Mouse (Mus musculus): ENCODE measurements around the gene Actn1. TPM values are rescaled to one million over a fixed set of nuclear protein-coding genes. Genes with fewer than 3 reads are reported as not detected.
A peak's percentile ranks its signal among the peaks of the same experiment; 100 is the strongest.

The Actn1 gene
- polyA plus RNA-seq, 1 experiment from 2014 or later: 7.9 TPM

DNA sequence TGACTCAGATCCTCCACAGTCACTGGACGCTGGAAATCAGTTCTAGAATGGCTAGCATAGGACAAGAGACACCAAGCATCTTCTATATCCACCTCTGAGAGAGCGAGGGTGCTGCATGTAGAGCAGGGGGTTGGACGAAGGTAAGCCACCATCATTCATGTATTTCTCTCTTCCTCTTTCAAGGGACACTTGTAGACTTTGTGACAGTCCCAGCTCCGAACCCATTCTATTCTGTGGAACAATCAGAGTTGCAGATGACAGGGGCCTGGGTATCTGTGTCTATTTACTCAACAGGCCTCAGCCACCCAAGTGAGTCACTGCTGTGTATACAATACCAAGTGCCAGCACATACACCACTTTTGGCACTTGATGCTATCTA, 27.3 kb downstream of the Actn1 start:
- H3K27me3 ChIP-seq (ENCODE audit: control insufficient read depth, insufficient read depth, low read length): no peaks in the 10 kb centered on the region
- H3K36me3 ChIP-seq (ENCODE audit: control insufficient read depth, insufficient read depth, low read length): no peaks in the 10 kb centered on the region
- H3K9ac ChIP-seq (replicated peaks; ENCODE audit: low read length): no peak overlapping the region
- no peak overlapping the region for H3K4me2 ChIP-seq (ENCODE audit: low read length)
- ATAC-seq (ENCODE audit: low FRiP score, low TSS enrichment) (no peak), DNase-seq (no peak)
- H3K4me3 ChIP-seq (replicated peaks; ENCODE audit: low read depth, low read length): no peak overlapping the region
- WGBS: 91% methylated on average over 4 of the region's 4 CpGs
- H3K4me1 ChIP-seq (ENCODE audit: control insufficient read depth, insufficient read depth, low read length): peaks cover 15% of the 10 kb centered on the region; the same call in 1 of the 2 replicates
- H3K9me3 ChIP-seq (ENCODE audit: control insufficient read depth, low read length): no peaks in the 10 kb centered on the region
- H3K27ac ChIP-seq (replicated peaks; ENCODE audit: low read depth, low read length): no peak overlapping the region

DNA sequence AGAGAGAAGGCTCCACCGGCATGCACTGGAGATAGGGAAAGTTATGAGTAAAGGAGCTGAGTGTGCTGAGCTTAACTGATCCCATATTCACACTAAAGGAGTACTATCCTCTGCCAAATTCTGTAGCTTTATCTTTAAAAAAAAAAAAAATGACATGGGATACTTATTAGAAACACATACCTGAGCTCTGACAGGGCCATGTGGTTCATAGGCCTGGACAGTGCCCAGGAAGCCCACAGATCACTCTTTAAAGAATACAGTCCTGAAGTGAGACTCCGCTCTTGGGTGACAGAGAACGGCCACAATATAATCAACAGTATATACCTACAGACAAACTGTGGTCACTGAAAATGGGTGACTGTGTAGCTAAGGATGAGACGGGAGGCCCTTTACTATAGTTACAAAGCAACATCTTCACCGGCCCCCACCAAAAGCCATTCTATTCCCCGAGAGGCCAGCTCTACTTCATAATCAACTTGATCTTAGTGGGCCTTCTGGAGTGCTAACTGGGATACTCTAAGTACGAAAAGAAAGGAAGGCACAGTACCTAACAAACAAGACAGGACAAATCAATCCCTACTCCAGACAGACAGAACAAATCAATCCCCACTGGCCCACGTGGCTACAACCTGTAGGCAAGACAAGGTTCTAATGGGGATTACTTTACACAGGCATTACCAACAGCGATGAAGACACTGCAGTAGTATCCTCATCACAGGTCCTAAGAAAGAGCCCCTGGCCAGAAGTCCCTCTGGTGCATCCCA, 27.9 kb downstream of the Actn1 start:
- peaks cover 15% of the 10 kb centered on the region; the same call in 1 of the 2 replicates for H3K4me1 ChIP-seq (ENCODE audit: control insufficient read depth, insufficient read depth, low read length)
- 89% methylated on average over 9 of the region's 9 CpGs for WGBS
- no peak overlapping the region for H3K4me2 ChIP-seq (ENCODE audit: low read length)
- no peak overlapping the region for H3K27ac ChIP-seq (replicated peaks; ENCODE audit: low read depth, low read length)
- no peak overlapping the region for H3K9ac ChIP-seq (replicated peaks; ENCODE audit: low read length)
- H3K27me3 ChIP-seq (ENCODE audit: control insufficient read depth, insufficient read depth, low read length): no peaks in the 10 kb centered on the region
- no peak overlapping the region for H3K4me3 ChIP-seq (replicated peaks; ENCODE audit: low read depth, low read length)
- no peaks in the 10 kb centered on the region for H3K36me3 ChIP-seq (ENCODE audit: control insufficient read depth, insufficient read depth, low read length)
- no peak for ATAC-seq (ENCODE audit: low FRiP score, low TSS enrichment)
- no peaks in the 10 kb centered on the region for H3K9me3 ChIP-seq (ENCODE audit: control insufficient read depth, low read length)
- DNase-seq: no peak

DNA sequence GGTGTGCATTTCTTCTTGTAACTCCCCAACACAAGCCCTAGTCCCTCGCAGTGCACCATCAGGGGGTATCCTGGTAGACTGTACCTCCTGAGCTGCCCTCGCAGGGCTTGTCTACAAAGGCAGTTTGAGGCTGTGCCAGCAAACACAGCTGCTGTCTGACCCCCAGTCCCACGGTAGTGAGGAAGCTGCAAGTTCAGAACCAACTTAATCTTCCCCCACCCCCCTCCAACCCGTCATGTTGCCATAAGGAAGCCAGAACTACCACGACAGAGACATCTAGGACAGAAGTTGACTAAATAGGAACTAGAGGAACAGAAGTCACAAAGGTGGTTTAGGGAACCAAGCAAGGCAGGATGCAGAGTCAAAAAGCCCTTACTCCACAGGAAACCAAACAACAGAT, 28.9 kb downstream of the Actn1 start:
- no peak for DNase-seq

DNA sequence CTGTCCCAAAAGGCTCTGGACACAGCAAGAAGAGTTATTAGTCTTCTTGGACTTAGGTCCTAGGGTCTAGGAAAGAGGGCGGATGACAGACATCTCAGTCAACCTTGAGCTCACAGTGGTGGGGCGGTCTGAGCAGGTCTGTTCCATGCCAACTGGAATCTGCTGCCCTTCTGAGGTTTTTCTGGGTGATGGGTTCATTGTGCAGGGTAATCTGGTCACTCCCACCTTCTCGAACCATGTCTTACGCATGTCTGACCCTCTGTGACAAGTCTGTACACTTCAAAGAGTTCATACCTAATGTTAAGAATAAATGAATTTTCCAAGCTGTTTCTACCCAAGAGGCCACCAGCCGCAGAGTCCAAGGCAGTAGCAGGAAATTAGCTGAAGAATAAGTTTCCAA, 29.3 kb downstream of the Actn1 start:
- no peaks in the 10 kb centered on the region for H3K9me3 ChIP-seq (ENCODE audit: control insufficient read depth, low read length)
- no peaks in the 10 kb centered on the region for H3K36me3 ChIP-seq (ENCODE audit: control insufficient read depth, insufficient read depth, low read length)
- DNase-seq (no peak), ATAC-seq (ENCODE audit: low FRiP score, low TSS enrichment) (no peak)
- H3K9ac ChIP-seq (replicated peaks; ENCODE audit: low read length): no peak overlapping the region
- no peak overlapping the region for H3K4me3 ChIP-seq (replicated peaks; ENCODE audit: low read depth, low read length)
- WGBS: 62% methylated on average over 5 of the region's 5 CpGs
- H3K27me3 ChIP-seq (ENCODE audit: control insufficient read depth, insufficient read depth, low read length): no peaks in the 10 kb centered on the region
- H3K4me2 ChIP-seq (ENCODE audit: low read length): no peak overlapping the region
- peaks cover 15% of the 10 kb centered on the region; the same call in 1 of the 2 replicates for H3K4me1 ChIP-seq (ENCODE audit: control insufficient read depth, insufficient read depth, low read length)
- H3K27ac ChIP-seq (replicated peaks; ENCODE audit: low read depth, low read length): peak overlapping the region; percentile 58; the same call in 1 of the 2 replicates

More for the DNA sequence above, 28.9 kb downstream of the Actn1 start:
- no peak overlapping the region for H3K4me2 ChIP-seq (ENCODE audit: low read length)
- H3K27me3 ChIP-seq (ENCODE audit: control insufficient read depth, insufficient read depth, low read length): no peaks in the 10 kb centered on the region
- peaks cover 15% of the 10 kb centered on the region; the same call in 1 of the 2 replicates for H3K4me1 ChIP-seq (ENCODE audit: control insufficient read depth, insufficient read depth, low read length)
- no peak overlapping the region for H3K9ac ChIP-seq (replicated peaks; ENCODE audit: low read length)
- 40% methylated on average over 5 of the region's 5 CpGs for WGBS
- no peaks in the 10 kb centered on the region for H3K36me3 ChIP-seq (ENCODE audit: control insufficient read depth, insufficient read depth, low read length)
- H3K4me3 ChIP-seq (replicated peaks; ENCODE audit: low read depth, low read length): no peak overlapping the region
- H3K9me3 ChIP-seq (ENCODE audit: control insufficient read depth, low read length): no peaks in the 10 kb centered on the region
- ATAC-seq (ENCODE audit: low FRiP score, low TSS enrichment): no peak
- H3K27ac ChIP-seq (replicated peaks; ENCODE audit: low read depth, low read length): no peak overlapping the region; the same call in 1 of the 2 replicates

DNA sequence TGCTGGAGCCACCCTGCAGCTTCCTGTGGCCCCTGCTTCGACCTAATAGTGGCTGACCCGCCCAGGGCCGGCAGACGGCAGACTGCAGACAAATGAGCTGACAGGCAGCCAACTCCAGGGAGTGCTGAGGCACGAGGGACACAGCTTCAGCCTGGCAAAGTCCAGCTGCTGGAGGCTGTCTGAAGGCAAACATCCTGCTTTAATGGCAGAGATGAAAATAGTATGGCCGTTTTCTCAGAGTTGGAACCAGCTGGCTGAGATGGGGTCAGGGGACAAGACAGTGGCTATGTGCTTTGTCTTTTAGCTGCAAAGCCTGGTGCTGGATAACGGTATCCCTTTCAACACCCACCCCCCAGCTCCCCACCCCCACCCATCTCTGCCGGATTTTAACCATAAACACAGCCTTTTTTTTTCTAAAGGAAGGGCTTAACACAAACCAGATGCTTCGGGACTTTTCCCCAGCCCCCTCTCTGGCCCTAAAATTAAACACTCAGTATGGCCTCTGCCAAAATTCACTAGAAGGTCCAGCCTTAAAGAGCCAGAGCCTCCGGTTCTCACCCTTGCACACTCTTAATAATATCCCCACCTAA, 30.0 kb downstream of the Actn1 start:
- H3K4me2 ChIP-seq (ENCODE audit: low read length): peak overlapping the region; percentile 21

DNA sequence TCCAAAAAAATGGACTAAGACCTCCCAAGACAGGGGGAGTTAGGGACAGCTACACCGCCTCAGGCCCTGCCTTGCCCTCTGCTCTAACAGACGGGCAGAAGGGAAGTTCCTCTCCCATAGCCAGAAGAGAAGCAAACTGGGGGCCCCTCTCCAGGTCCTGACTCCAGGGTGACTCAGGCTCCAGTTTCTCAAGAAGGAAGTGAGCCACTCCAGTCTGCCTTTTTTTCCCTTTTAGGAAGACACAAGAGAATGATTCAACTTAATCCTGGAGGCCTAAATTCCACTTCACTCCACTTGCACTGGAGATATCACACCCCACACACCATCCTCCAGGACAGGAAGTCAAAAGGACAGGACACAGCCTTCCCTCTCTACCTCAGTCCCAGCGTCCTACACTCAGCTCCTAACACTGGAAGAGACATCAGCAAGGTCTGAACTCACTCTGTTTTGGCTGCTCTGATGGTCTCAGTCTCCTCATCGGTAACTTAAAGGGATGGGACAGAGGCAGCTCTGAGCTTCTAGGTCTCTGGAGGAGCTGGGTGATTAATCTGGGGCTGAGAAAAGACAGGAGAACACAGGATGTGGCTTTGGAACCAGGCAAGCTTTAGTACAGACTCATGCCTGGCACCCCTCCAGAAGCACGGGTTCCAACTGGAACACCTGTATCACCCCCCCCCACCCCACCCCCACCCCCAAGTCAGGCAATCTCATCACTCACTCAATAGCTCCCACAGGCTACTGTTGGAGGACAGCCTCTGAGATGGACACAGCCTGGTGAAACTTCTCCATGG, 31.0 kb downstream of the Actn1 start:
- no peaks in the 10 kb centered on the region for H3K27me3 ChIP-seq (ENCODE audit: control insufficient read depth, insufficient read depth, low read length)
- H3K27ac ChIP-seq (replicated peaks; ENCODE audit: low read depth, low read length): peak overlapping the region; percentile 58
- no peak for ATAC-seq (ENCODE audit: low FRiP score, low TSS enrichment)
- H3K4me1 ChIP-seq (ENCODE audit: control insufficient read depth, insufficient read depth, low read length): peaks cover 15% of the 10 kb centered on the region; the same call in 1 of the 2 replicates
- no peak overlapping the region for H3K4me3 ChIP-seq (replicated peaks; ENCODE audit: low read depth, low read length)
- no peaks in the 10 kb centered on the region for H3K9me3 ChIP-seq (ENCODE audit: control insufficient read depth, low read length)
- 72% methylated on average over 5 of the region's 5 CpGs for WGBS
- no peak for DNase-seq
- H3K36me3 ChIP-seq (ENCODE audit: control insufficient read depth, insufficient read depth, low read length): no peaks in the 10 kb centered on the region
- H3K9ac ChIP-seq (replicated peaks; ENCODE audit: low read length): no peak overlapping the region
- H3K4me2 ChIP-seq (ENCODE audit: low read length): no peak overlapping the region

More for the DNA sequence above, 30.0 kb downstream of the Actn1 start:
- DNase-seq (peak; percentile 68), ATAC-seq (ENCODE audit: low FRiP score, low TSS enrichment) (no peak; the same call in 1 of the 2 replicates)
- H3K27ac ChIP-seq (replicated peaks; ENCODE audit: low read depth, low read length): peak overlapping the region; percentile 58
- H3K9ac ChIP-seq (replicated peaks; ENCODE audit: low read length): 0 out of 2 replicates have a peak overlapping the region, but pooled peaks have one; percentile 7
- H3K27me3 ChIP-seq (ENCODE audit: control insufficient read depth, insufficient read depth, low read length): no peaks in the 10 kb centered on the region
- peaks cover 15% of the 10 kb centered on the region; the same call in 1 of the 2 replicates for H3K4me1 ChIP-seq (ENCODE audit: control insufficient read depth, insufficient read depth, low read length)
- WGBS: 5% methylated on average over 10 of the region's 10 CpGs
- no peaks in the 10 kb centered on the region for H3K36me3 ChIP-seq (ENCODE audit: control insufficient read depth, insufficient read depth, low read length)
- H3K4me3 ChIP-seq (replicated peaks; ENCODE audit: low read depth, low read length): no peak overlapping the region
- H3K9me3 ChIP-seq (ENCODE audit: control insufficient read depth, low read length): no peaks in the 10 kb centered on the region

DNA sequence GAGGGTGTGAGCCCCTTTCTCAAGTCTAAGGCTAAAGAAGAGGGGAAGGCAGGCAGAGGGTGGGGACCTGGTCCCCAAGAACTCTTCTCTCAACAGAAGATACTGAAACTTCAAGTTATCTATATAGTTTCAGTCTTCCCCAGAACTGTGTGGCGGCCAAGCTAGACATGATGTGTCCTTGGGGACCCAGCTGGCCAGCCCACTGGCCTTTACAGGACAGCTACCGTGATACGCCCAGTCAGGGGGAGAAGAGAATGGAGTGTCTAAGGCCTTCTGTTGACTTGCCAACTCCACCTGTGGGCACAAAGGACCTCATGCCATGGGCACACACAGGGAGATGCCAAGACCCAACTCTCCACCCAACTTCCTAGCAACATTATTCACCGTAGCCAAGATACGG, 31.8 kb downstream of the Actn1 start:
- H3K27me3 ChIP-seq (ENCODE audit: control insufficient read depth, insufficient read depth, low read length): no peaks in the 10 kb centered on the region
- no peak overlapping the region for H3K9ac ChIP-seq (replicated peaks; ENCODE audit: low read length)
- no peaks in the 10 kb centered on the region for H3K36me3 ChIP-seq (ENCODE audit: control insufficient read depth, insufficient read depth, low read length)
- no peak overlapping the region for H3K4me2 ChIP-seq (ENCODE audit: low read length)
- no peak for DNase-seq
- H3K4me3 ChIP-seq (replicated peaks; ENCODE audit: low read depth, low read length): no peak overlapping the region
- peaks cover 15% of the 10 kb centered on the region; the same call in 1 of the 2 replicates for H3K4me1 ChIP-seq (ENCODE audit: control insufficient read depth, insufficient read depth, low read length)
- no peaks in the 10 kb centered on the region for H3K9me3 ChIP-seq (ENCODE audit: control insufficient read depth, low read length)
- no peak for ATAC-seq (ENCODE audit: low FRiP score, low TSS enrichment)
- H3K27ac ChIP-seq (replicated peaks; ENCODE audit: low read depth, low read length): 0 out of 2 replicates have a peak overlapping the region, but pooled peaks have one; percentile 20
- WGBS: 82% methylated on average over 5 of the region's 5 CpGs

DNA sequence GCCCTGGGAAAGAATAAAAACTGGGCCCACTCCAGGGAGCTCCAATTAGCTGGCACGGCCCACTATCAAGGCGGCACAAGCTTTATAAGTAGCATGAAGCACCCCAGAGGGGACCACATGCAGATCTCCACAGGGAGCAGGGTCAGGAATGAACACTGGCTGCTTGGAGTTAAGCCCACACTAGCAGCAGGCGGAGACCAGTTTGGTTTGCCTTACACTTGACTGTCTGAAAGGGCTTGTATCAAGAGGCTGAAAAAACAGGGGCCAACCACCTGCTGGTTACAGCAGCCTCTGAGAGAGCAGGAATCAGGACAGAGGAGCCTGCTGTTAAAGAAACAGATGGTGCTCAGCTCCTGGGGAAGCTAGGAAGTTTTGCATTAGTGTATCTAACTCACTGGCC, 32.3 kb downstream of the Actn1 start:
- H3K27me3 ChIP-seq (ENCODE audit: control insufficient read depth, insufficient read depth, low read length): no peaks in the 10 kb centered on the region

More for the DNA sequence above, 32.3 kb downstream of the Actn1 start:
- 0 out of 2 replicates have a peak overlapping the region, but pooled peaks have one; percentile 13 for H3K27ac ChIP-seq (replicated peaks; ENCODE audit: low read depth, low read length)
- no peaks in the 10 kb centered on the region for H3K36me3 ChIP-seq (ENCODE audit: control insufficient read depth, insufficient read depth, low read length)
- H3K4me1 ChIP-seq (ENCODE audit: control insufficient read depth, insufficient read depth, low read length): peaks cover 15% of the 10 kb centered on the region; the same call in 1 of the 2 replicates
- ATAC-seq (ENCODE audit: low FRiP score, low TSS enrichment): peak; percentile 61; the same call in 1 of the 2 replicates
- 9% methylated on average over 3 of the region's 3 CpGs for WGBS
- no peaks in the 10 kb centered on the region for H3K9me3 ChIP-seq (ENCODE audit: control insufficient read depth, low read length)
- H3K4me2 ChIP-seq (ENCODE audit: low read length): no peak overlapping the region
- H3K9ac ChIP-seq (replicated peaks; ENCODE audit: low read length): no peak overlapping the region
- peak; percentile 58 for DNase-seq
- no peak overlapping the region for H3K4me3 ChIP-seq (replicated peaks; ENCODE audit: low read depth, low read length)

Data from midbrain, embryonic 14.5 days (tissue).